Mouse (Mus musculus) neural tube, embryonic 14.5 days (tissue): ENCODE results near the gene 1700037H04Rik. TPM values are rescaled to one million over a fixed set of nuclear protein-coding genes. Genes with fewer than 3 reads are reported as not detected.
A peak's percentile ranks its signal among the peaks of the same experiment; 100 is the strongest.

Experiments used
- ATAC-seq: fragments of 200-750 bp; cut with Nextera tagmentation; 2 replicates; pipeline ENCODE4 v1.8.0; 2017; ENCODE audit warnings: low read depth, mild to moderate bottlenecking, moderate TSS enrichment, moderate library complexity
- H3K27ac ChIP-seq: fragments of 300-500 bp; sonication (generic); 2 replicates; pipeline ENCODE4 v1.5.1; 2014; ENCODE audit warnings: low read depth, mild to moderate bottlenecking, control low read depth, low read length, moderate library complexity, mixed read lengths
- H3K27me3 ChIP-seq: fragments of 300-500 bp; sonication (generic); 2 replicates; pipeline ENCODE4 v1.6.1; 2014; ENCODE audit warnings: low read length; ENCODE audit not compliant: control insufficient read depth, insufficient read depth
- H3K36me3 ChIP-seq: fragments of 300-500 bp; sonication (generic); 2 replicates; pipeline ENCODE4 v1.6.1; 2014; ENCODE audit warnings: low read length, mixed read lengths; ENCODE audit not compliant: control insufficient read depth, insufficient read depth
- H3K4me1 ChIP-seq: fragments of 300-500 bp; sonication (generic); 2 replicates; pipeline ENCODE4 v1.6.1; 2014; ENCODE audit warnings: low read length; ENCODE audit not compliant: control insufficient read depth, insufficient read depth
- H3K4me2 ChIP-seq: fragments of 300-500 bp; sonication (generic); 2 replicates; pipeline ENCODE4 v1.6.1; 2014; ENCODE audit warnings: mild to moderate bottlenecking, low read depth, low read length, control low read depth
- H3K4me3 ChIP-seq: fragments of 300-500 bp; sonication (generic); 2 replicates; pipeline ENCODE4 v1.5.1; 2014; ENCODE audit warnings: low read depth, low read length, control low read depth, mixed read lengths
- H3K9ac ChIP-seq: fragments of 300-500 bp; sonication (generic); replicated peaks from 2 replicates; pipeline ENCODE4 v1.6.1; 2014; ENCODE audit warnings: low read depth, mild to moderate bottlenecking, control low read depth, low read length, mixed read lengths
- H3K9me3 ChIP-seq: fragments of 300-500 bp; sonication (generic); 2 replicates; pipeline ENCODE4 v1.6.1; 2016; ENCODE audit warnings: low read length; ENCODE audit not compliant: control insufficient read depth
- WGBS: fragments of 180-500 bp; shearing (Covaris S2); extraction: QIAGEN DNeasy Blood & Tissue Kit; methylation state at CpG from one replicate; pipeline ENCODE4 v1.1.7; 2014; 5-methylcytosine and 5-hydroxymethylcytosine counted together
- polyA plus RNA-seq: library from polyadenylated mRNA; unstranded; fragments of >200 nt; fragmentation: Nextera tagmentation; extraction: Ambion mirVana; gene quantifications from 2 replicates; pipeline ENCODE4 v1.2.1, GENCODE M21; 2014

The 1700037H04Rik gene
- polyA plus RNA-seq, 1 experiment from 2014 or later: 86.9 TPM

DNA sequence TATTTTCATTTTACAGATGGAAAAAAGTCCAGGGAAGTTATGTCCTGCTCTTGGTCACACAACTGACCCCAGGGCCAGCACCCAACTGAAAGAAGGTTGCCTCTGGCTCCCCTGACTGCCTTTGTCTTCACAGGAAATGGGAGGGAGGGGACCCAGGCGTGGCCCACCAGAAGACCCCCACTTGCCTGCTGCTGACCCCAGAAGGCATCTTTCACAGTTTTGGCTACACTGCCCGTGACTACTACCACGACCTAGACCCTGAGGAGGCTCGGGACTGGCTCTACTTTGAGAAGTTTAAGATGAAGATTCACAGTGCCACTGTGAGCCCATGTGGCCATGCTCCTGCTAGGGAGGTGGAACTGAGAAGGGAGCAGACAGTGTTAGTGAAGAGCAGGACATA lies 21.6 kb downstream of the 1700037H04Rik start:
- Histone ChIP-seq H3K36me3 (0 out of 2 replicates have a peak, but pooled peaks cover 1% of the 10 kb centered on the region), H3K9ac (no peak overlapping the region), H3K27me3 (no peaks in the 10 kb centered on the region), H3K27ac (no peak overlapping the region), H3K4me1 (no peaks in the 10 kb centered on the region), H3K9me3 (no peaks in the 10 kb centered on the region), H3K4me3 (no peak overlapping the region), H3K4me2 (no peak overlapping the region)
- 84% methylated on average over 4 of the region's 4 CpGs for WGBS
- no peak for ATAC-seq

DNA sequence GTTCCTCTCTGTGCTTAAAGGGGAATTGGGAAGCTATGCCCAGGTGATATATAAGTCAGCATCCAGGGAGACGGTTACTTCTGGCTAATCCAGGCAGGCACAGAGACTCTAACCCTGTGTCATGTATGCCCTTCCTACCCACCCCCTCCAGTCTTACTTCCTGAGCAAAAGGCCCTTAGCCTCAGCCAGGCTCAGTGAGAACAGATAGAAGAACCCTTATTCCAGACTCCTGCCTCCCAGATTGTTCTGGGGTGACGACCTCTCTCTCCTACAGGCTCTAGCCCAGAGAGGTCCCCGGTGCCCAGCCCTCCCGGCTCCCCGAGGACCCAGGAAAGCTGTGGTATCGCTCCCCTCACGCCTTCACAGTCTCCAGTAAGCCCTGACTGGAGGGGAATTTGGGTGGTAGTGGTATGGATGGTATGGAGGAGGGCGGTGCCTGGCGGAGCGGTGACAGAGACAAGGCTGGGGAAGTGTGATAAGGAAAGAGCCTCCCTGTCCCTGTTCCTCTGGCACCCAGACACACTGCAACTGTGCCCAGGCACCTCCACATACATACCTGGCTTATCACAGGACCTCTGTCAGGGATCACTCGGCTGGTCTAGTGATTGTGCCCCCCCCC lies 24.3 kb downstream of the 1700037H04Rik start:
- H3K27me3 ChIP-seq: no peaks in the 10 kb centered on the region
- no peaks in the 10 kb centered on the region for H3K4me1 ChIP-seq
- WGBS: 74% methylated on average over 11 of the region's 11 CpGs
- H3K4me2 ChIP-seq: no peak overlapping the region
- H3K4me3 ChIP-seq: no peak overlapping the region
- no peak overlapping the region for H3K27ac ChIP-seq
- ATAC-seq: no peak
- H3K9me3 ChIP-seq: no peaks in the 10 kb centered on the region
- H3K36me3 ChIP-seq: no peaks in the 10 kb centered on the region
- H3K9ac ChIP-seq: no peak overlapping the region

DNA sequence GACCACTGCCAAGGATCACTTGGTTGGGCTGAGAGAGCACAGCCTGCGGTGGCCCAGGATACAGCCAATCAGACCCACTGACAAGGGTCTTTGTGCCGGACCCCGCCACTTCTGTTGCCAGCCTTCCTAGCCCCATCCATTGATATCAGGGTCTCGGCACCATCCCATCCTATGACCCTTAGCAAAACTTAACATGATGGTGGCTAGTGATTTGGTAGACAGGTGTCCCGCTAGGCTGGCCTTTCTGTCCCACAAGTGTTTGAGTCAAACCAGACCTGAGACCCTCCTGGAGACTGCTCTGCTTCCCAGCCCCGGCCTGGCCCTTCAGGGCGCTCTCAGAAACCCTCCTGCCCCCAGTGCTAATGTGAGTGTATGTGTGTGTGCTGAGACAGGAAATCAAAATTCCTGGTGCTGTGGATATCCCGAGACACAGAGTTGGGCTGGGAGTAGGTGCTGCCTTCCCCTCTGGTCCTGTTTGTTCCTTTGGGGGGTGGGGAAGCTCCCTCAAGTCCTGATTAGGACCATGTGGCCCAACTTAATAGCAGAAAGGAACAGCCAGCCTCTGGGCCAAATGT lies 25.0 kb downstream of the 1700037H04Rik start:
- no peaks in the 10 kb centered on the region for H3K9me3 ChIP-seq

GRCm38 (mm10) chr2:131134381-131134780 lies 25.5 kb downstream of the 1700037H04Rik start:
- H3K36me3 ChIP-seq: no peaks in the 10 kb centered on the region
- no peak overlapping the region for H3K4me3 ChIP-seq
- no peak overlapping the region for H3K27ac ChIP-seq
- H3K27me3 ChIP-seq: no peaks in the 10 kb centered on the region
- H3K4me2 ChIP-seq: no peak overlapping the region
- ATAC-seq: no peak
- no peaks in the 10 kb centered on the region for H3K4me1 ChIP-seq
- H3K9me3 ChIP-seq: no peaks in the 10 kb centered on the region
- WGBS: 81% methylated on average over 1 of the region's 1 CpGs
- 0 out of 2 replicates have a peak overlapping the region, but pooled peaks have one; percentile 3 for H3K9ac ChIP-seq

More for the DNA sequence above, 25.0 kb downstream of the 1700037H04Rik start:
- Histone ChIP-seq H3K9ac (0 out of 2 replicates have a peak overlapping the region, but pooled peaks have one; percentile 3), H3K4me1 (no peaks in the 10 kb centered on the region), H3K27me3 (no peaks in the 10 kb centered on the region), H3K4me3 (no peak overlapping the region), H3K4me2 (no peak overlapping the region), H3K27ac (no peak overlapping the region), H3K36me3 (no peaks in the 10 kb centered on the region)
- WGBS: 92% methylated on average over 8 of the region's 8 CpGs
- no peak for ATAC-seq

- no peaks in the 10 kb centered on the region for H3K36me3 ChIP-seq
- H3K27ac ChIP-seq: no peak within 1 kb of the TSS
- no peaks in the 10 kb centered on the region for H3K4me1 ChIP-seq
- 84% methylated on average over 9 of the region's 9 CpGs for WGBS
- no peak within 1 kb of the TSS for H3K9ac ChIP-seq
- H3K4me3 ChIP-seq: no peak within 1 kb of the TSS
- H3K4me2 ChIP-seq: no peak within 1 kb of the TSS
- no peaks in the 10 kb centered on the region for H3K27me3 ChIP-seq
- no peak for ATAC-seq
- H3K9me3 ChIP-seq: no peaks in the 10 kb centered on the region
These were observed 26.8 kb downstream of the 1700037H04Rik start, which contains the start of gene Gm11037 for GRCm38 (mm10) chr2:131132930-131133547. Gm11037 (plus strand) TSS chr2:131133497.

GRCm38 (mm10) chr2:131132111-131132888 lies 27.6 kb downstream of the 1700037H04Rik start:
- no peak overlapping the region for H3K9ac ChIP-seq
- peaks cover 3% of the 10 kb centered on the region for H3K4me1 ChIP-seq
- WGBS: 81% methylated on average over 10 of the region's 10 CpGs
- H3K9me3 ChIP-seq: no peaks in the 10 kb centered on the region
- no peaks in the 10 kb centered on the region for H3K36me3 ChIP-seq
- no peak overlapping the region for H3K4me3 ChIP-seq
- no peak overlapping the region for H3K4me2 ChIP-seq
- no peak overlapping the region for H3K27ac ChIP-seq
- ATAC-seq: no peak
- no peaks in the 10 kb centered on the region for H3K27me3 ChIP-seq

- Histone ChIP-seq H3K4me1 (peaks cover 8% of the 10 kb centered on the region), H3K27me3 (no peaks in the 10 kb centered on the region), H3K36me3 (no peaks in the 10 kb centered on the region), H3K27ac (no peak overlapping the region), H3K9me3 (no peaks in the 10 kb centered on the region), H3K4me3 (no peak overlapping the region), H3K4me2 (no peak overlapping the region), H3K9ac (no peak overlapping the region)
- WGBS: 75% methylated on average over 2 of the region's 2 CpGs
- ATAC-seq: no peak
These were observed 29.0 kb downstream of the 1700037H04Rik start for GRCm38 (mm10) chr2:131130849-131131248.

GRCm38 (mm10) chr2:131129836-131130235 lies 30.0 kb downstream of the 1700037H04Rik start:
- no peak for ATAC-seq
- H3K9me3 ChIP-seq: no peaks in the 10 kb centered on the region
- 84% methylated on average over 5 of the region's 5 CpGs for WGBS
- H3K27ac ChIP-seq: no peak overlapping the region
- no peak overlapping the region for H3K9ac ChIP-seq
- no peak overlapping the region for H3K4me3 ChIP-seq
- no peaks in the 10 kb centered on the region for H3K27me3 ChIP-seq
- H3K36me3 ChIP-seq: no peaks in the 10 kb centered on the region
- no peak overlapping the region for H3K4me2 ChIP-seq
- peaks cover 8% of the 10 kb centered on the region for H3K4me1 ChIP-seq
